Mouse (Mus musculus): ENCODE measurements around the gene Baz2b. TPM values are rescaled to one million over a fixed set of nuclear protein-coding genes. Genes with fewer than 3 reads are reported as not detected.
"Not testable (repeated sequence)": the region's sequence is repeated elsewhere in the genome, so short reads cannot be mapped to it uniquely, and the experiment has no call there.

The Baz2b gene
- polyA plus RNA-seq, 1 experiment from 2014 or later: 19.7 TPM

DNA sequence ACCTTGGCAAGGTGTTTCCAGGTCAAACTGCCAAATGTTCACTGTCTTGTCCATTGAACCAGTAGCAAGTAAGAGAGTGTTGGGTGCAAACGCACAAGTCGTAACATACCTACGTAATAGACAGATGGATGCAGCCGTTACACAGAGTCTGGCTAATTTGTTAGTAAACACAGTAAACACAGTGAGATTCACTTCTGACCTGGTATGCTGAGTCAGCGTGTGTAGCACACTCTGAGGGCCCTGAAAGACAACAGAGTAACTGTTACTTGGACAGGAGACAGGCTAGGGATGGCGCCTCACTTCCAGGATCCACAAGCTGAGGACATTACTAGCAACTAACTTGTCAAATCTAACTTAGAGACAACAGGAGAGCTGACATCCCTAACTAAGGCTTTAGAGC is 347.0 kb downstream of the Baz2b start:
- Histone ChIP-seq H3K4me2 (ENCODE audit: low read depth, low read length) (no peak overlapping the region), H3K36me3 (replicated peaks; ENCODE audit: insufficient read depth, low read length) (no peaks in the 10 kb centered on the region), H3K9ac (replicated peaks) (no peak overlapping the region), H3K9me3 (ENCODE audit: low read length) (no peaks in the 10 kb centered on the region), H3K27me3 (ENCODE audit: insufficient read depth, low read length) (no peaks in the 10 kb centered on the region), H3K4me1 (ENCODE audit: insufficient read depth) (no peaks in the 10 kb centered on the region), H3K4me3 (ENCODE audit: low read depth, low read length) (no peak overlapping the region), H3K27ac (ENCODE audit: low read depth) (no peak overlapping the region)
- ATAC-seq: no peak
- TF ChIP-seq EP300 (IDR thresholded peaks at IDR 0.05; ENCODE audit: low read depth): no peak
- no peak for TF ChIP-seq CTCF (IDR thresholded peaks at IDR 0.05; ENCODE audit: low read depth)
- WGBS (ENCODE audit: insufficient replicate concordance): 68% methylated on average over 6 of the region's 6 CpGs
- DNase-seq: no peak

DNA sequence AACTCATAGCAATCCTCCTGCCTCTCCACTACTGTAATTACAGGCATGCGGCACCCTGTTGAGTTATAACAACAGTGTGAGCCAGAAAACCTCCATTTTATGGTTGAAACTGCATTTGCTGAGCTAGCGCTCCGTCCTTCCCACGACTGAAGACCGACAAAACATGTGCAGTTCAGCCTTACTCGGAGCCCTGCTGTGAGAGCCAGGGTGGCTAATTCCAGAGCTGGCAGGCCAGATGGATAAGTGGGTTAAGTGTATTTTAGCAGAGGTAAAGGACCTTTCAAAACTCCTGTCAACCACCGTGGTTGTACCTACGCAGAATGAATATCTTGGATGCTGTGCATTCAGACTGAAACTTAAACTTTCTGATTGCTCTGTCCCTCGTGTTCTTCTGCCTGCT is 355.3 kb downstream of the Baz2b start:
- H3K36me3 ChIP-seq (replicated peaks; ENCODE audit: insufficient read depth, low read length): no peaks in the 10 kb centered on the region
- H3K4me1 ChIP-seq (ENCODE audit: insufficient read depth): no peaks in the 10 kb centered on the region
- DNase-seq: no peak
- WGBS (ENCODE audit: insufficient replicate concordance): 87% methylated on average over 9 of the region's 9 CpGs
- H3K27ac ChIP-seq (ENCODE audit: low read depth): no peak overlapping the region
- H3K4me3 ChIP-seq (ENCODE audit: low read depth, low read length): no peak overlapping the region
- H3K27me3 ChIP-seq (ENCODE audit: insufficient read depth, low read length): no peaks in the 10 kb centered on the region
- TF ChIP-seq CTCF (IDR thresholded peaks at IDR 0.05; ENCODE audit: low read depth): no peak
- no peak for TF ChIP-seq EP300 (IDR thresholded peaks at IDR 0.05; ENCODE audit: low read depth)
- H3K9ac ChIP-seq (replicated peaks): no peak overlapping the region
- ATAC-seq: no peak
- no peaks in the 10 kb centered on the region for H3K9me3 ChIP-seq (ENCODE audit: low read length)
- H3K4me2 ChIP-seq (ENCODE audit: low read depth, low read length): no peak overlapping the region

DNA sequence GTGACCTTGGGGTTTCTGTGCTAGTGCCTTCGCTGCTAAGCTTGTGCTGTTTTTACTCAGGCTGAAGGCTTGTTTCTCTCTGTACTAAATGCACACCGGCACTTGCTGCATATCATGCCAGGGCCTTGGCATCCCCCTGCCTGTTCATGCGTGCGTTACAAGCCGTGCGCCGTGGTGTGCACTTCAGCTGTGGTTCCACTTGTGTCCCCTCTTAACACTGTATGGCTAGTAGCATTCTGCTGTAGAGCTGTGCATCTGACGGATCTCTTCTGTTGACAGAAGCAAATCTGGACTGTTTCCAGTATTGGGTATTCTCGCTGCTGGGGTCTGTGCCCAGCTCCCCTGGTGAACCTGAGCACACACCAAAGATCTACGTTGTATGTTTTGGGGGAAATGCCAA is 356.1 kb downstream of the Baz2b start:
- no peak for DNase-seq
- no peak overlapping the region for H3K4me2 ChIP-seq (ENCODE audit: low read depth, low read length)
- no peak overlapping the region for H3K9ac ChIP-seq (replicated peaks)
- no peak overlapping the region for H3K4me3 ChIP-seq (ENCODE audit: low read depth, low read length)
- H3K36me3 ChIP-seq (replicated peaks; ENCODE audit: insufficient read depth, low read length): no peaks in the 10 kb centered on the region
- WGBS (ENCODE audit: insufficient replicate concordance): 82% methylated on average over 10 of the region's 10 CpGs
- H3K27me3 ChIP-seq (ENCODE audit: insufficient read depth, low read length): no peaks in the 10 kb centered on the region
- H3K9me3 ChIP-seq (ENCODE audit: low read length): no peaks in the 10 kb centered on the region
- no peak overlapping the region for H3K27ac ChIP-seq (ENCODE audit: low read depth)
- no peak for ATAC-seq
- H3K4me1 ChIP-seq (ENCODE audit: insufficient read depth): no peaks in the 10 kb centered on the region
- TF ChIP-seq EP300 (IDR thresholded peaks at IDR 0.05; ENCODE audit: low read depth) (no peak), CTCF (IDR thresholded peaks at IDR 0.05; ENCODE audit: low read depth) (no peak)

DNA sequence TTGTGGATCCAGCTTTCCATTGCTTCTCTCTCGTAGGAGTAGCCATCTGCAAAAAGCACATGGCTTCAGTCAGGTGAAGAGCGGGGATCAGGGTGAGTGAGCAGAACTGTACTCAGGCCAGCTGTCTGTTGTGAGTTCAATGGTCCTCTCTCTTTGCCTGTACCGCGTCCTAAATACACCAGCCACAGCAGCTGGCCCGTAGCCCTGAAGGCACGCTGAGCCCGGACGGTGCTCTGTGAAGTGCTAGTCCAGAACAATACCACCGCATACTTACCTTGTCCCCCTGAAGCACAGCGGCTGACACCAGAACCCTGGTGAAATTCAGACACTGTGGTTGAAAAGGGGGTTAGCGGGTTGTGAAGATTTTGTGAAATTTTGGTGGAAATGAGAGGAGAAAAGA is 356.7 kb downstream of the Baz2b start:
- Histone ChIP-seq H3K9ac (replicated peaks) (no peak overlapping the region), H3K27me3 (ENCODE audit: insufficient read depth, low read length) (no peaks in the 10 kb centered on the region), H3K4me2 (ENCODE audit: low read depth, low read length) (no peak overlapping the region), H3K9me3 (ENCODE audit: low read length) (no peaks in the 10 kb centered on the region), H3K4me3 (ENCODE audit: low read depth, low read length) (no peak overlapping the region), H3K27ac (ENCODE audit: low read depth) (no peak overlapping the region), H3K36me3 (replicated peaks; ENCODE audit: insufficient read depth, low read length) (no peaks in the 10 kb centered on the region), H3K4me1 (ENCODE audit: insufficient read depth) (no peaks in the 10 kb centered on the region)
- no peak for TF ChIP-seq CTCF (IDR thresholded peaks at IDR 0.05; ENCODE audit: low read depth)
- no peak for TF ChIP-seq EP300 (IDR thresholded peaks at IDR 0.05; ENCODE audit: low read depth)
- ATAC-seq (no peak), DNase-seq (no peak)
- 92% methylated on average over 11 of the region's 11 CpGs for WGBS (ENCODE audit: insufficient replicate concordance)

DNA sequence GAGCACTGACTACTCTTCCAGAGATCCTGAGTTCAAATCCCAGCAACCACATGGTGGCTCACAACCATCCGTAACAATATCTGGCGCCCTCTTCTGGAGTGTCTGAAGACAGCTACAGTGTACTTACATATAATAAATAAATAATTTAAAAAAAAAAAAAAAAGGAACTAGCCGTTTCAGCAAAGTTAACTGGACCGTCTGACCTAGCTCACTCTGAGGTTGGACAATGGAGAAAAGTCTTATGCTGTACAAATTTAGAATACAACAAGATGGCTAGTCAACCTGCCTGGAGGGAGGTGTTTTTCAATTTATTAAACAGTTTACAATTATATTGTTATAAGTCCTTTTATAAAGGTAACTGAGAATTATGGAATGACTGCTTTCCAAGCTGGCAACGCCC is 357.8 kb downstream of the Baz2b start:
- H3K4me2 ChIP-seq (ENCODE audit: low read depth, low read length); H3K9ac ChIP-seq (replicated peaks); ATAC-seq; H3K4me3 ChIP-seq (ENCODE audit: low read depth, low read length); H3K4me1 ChIP-seq (ENCODE audit: insufficient read depth); DNase-seq; H3K36me3 ChIP-seq (replicated peaks; ENCODE audit: insufficient read depth, low read length); H3K27me3 ChIP-seq (ENCODE audit: insufficient read depth, low read length); H3K9me3 ChIP-seq (ENCODE audit: low read length); H3K27ac ChIP-seq (ENCODE audit: low read depth): not testable (repeated sequence)
- WGBS (ENCODE audit: insufficient replicate concordance): 49% methylated on average over 3 of the region's 5 CpGs
- TF ChIP-seq CTCF (IDR thresholded peaks at IDR 0.05; ENCODE audit: low read depth): 0 out of 2 replicates have a peak, but pooled peaks have one; percentile 1

Other genes starting within 250 kb of the Baz2b start
- gene March7, start within 50 bp of the Baz2b start, polyA plus RNA-seq (2015; fragmentation: Nextera tagmentation; extraction: Ambion mirVana): 16.5 and 16.8 TPM in 2 replicates
- gene Cd302, start 74.6 kb upstream of the Baz2b start, polyA plus RNA-seq (2015; fragmentation: Nextera tagmentation; extraction: Ambion mirVana): 349 and 375 TPM in 2 replicates
- gene Ly75, start 173.5 kb upstream of the Baz2b start, polyA plus RNA-seq (2015; fragmentation: Nextera tagmentation; extraction: Ambion mirVana): 1.5 and 2.0 TPM in 2 replicates

Data from liver, postnatal 0 days (tissue).